Mouse (Mus musculus) heart, postnatal 0 days (tissue): ENCODE measurements at regions not wholly inside any gene's neighbourhood (a gene's known extent, or its start where the extent isn't known, plus 50 kb on each side); places are given as distances from the start of the nearest gene placed in this dataset.

Source experiments
- CTCF ChIP-seq: IDR thresholded peaks from 2 replicates; pipeline ENCODE4 v1.5.1; 2016; ENCODE audit warnings: antibody characterized with exemption, control low read depth, low read depth
- EP300 ChIP-seq: IDR thresholded peaks from 2 replicates; pipeline ENCODE4 v1.6.1; 2016; ENCODE audit warnings: antibody characterized with exemption, low read depth

GRCm38 (mm10) chr2:117963526-117963925 is 148.2 kb upstream of the Thbs1 start:
- TF ChIP-seq CTCF = no peak
- no peak for TF ChIP-seq EP300
